Mouse (Mus musculus): ENCODE measurements at regions not wholly inside any gene's neighbourhood (a gene's known extent, or its start where the extent isn't known, plus 50 kb on each side); places are given as distances from the start of the nearest gene placed in this dataset.
"Not testable (repeated sequence)": the region's sequence is repeated elsewhere in the genome, so short reads cannot be mapped to it uniquely, and the experiment has no call there.

DNA sequence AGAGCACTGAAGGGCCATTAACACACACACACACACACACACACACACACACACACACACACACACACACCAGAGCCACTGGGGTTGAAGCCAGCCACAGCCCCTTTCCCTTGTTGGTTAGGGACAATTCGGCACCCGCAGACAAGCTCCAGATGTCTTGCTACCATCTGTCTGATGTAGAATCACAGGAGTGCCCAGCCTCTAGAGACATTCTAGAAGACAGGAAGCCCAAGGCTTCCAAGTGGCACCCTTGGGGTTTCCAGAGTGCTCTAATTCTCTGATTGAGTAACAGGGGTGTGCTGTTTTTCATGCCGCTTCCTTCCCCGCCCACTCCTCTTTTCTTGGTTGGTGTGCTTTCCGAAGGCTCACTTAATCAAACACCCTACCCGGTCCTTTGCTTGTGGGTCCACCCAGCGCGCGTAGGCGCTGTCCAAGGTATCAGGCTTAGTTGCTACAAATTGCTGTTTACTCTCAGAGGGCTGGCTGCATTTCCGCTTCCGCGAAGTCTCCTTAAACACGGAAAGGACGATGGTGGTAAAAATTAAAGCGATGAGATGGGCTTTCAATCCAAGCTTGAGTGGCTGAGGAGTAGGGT is 59.5 kb upstream of the Zbtb18 start:
- no peak for DNase-seq (ENCODE audit: extremely low read depth, low read depth)

DNA sequence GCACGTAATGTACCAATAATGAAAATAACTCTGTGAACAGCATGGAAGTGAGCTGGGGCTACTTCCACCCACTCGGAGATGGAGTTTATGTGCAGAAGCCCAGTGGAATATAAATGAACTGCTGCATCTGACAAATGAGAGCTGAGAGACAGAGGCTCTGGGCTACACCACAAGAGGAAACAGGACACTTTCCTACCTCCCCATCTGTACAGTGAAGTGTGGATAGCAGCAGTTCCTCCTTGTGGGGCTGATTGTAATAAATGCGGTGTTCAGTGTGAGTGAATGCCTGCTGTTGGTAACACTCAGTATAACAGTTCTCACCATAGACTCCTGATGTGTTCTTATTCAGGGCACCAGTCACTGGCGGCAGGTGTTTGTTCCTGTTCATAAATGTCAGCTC is 60.0 kb upstream of the Zbtb18 start:
- no peak for DNase-seq (ENCODE audit: extremely low read depth, low read depth)

DNA sequence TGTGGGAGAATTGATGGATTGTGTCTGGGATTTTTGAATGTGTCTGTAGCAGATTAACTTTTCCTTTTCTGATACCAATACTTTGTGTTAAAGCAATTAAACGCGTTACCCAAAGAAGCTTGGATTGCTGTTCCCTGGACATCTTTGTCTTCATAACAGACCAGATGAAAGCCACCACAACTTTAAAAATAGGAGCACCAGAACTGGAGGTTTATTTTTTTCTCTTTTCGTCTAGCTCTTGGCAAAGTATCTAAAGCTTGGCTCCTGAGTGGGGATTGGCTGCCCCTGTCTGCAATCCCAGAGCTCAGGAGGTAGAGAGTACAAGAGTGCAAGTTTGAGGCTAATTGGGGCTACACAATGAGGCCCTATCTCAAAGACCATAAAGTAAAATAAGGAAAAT is 64.0 kb upstream of the Zbtb18 start:
- DNase-seq (ENCODE audit: extremely low read depth, low read depth), result no peak

DNA sequence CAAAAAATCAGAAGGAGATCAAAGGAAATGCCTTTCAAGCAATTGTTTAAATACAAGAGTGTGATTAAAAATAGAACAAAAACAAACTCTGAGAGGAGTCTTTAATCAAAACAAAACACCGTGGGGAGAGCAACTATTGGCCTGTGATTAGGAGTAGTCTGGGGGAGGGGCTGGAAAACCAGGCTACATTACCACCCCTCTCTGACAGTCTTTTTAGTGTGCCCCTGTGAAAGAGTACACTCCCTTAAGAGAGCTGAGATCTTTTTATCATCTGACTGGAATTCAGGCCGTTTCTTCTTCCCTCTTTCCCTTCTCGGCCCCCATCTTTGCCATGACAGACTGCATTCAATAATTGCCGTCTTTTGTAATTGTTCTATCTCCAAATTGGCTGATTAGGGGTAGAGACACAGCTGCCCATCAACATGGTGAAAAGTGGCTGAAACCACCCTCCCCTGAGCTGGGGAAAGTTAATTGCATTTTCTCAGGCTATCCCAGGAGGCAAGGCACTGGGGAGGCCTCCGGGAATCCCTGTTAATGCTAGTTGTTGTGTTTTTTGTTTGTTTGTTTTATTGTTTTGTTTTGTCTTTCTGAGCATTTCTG is 68.8 kb upstream of the Zbtb18 start:
- no peak for DNase-seq (ENCODE audit: extremely low read depth, low read depth)

DNA sequence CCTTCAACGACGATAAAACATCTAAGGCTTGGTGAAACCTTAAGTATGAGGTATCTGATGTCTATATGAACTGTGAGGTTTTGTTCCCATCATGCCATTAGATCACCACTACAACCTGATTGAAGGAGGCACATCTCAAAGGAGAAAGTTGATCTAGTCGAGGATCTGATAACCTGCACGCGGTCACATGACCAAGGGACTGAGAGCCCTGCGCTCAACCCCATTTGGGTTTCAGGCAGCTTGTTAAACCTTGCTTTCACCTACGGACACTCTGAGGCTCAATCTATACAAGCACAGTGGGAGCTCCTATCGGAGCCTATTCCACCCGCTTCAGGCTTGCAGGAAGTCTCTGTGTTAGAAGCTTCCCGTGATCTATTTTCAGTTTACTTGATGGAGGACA is 70.1 kb upstream of the Zbtb18 start:
- DNase-seq (ENCODE audit: extremely low read depth, low read depth), result no peak

DNA sequence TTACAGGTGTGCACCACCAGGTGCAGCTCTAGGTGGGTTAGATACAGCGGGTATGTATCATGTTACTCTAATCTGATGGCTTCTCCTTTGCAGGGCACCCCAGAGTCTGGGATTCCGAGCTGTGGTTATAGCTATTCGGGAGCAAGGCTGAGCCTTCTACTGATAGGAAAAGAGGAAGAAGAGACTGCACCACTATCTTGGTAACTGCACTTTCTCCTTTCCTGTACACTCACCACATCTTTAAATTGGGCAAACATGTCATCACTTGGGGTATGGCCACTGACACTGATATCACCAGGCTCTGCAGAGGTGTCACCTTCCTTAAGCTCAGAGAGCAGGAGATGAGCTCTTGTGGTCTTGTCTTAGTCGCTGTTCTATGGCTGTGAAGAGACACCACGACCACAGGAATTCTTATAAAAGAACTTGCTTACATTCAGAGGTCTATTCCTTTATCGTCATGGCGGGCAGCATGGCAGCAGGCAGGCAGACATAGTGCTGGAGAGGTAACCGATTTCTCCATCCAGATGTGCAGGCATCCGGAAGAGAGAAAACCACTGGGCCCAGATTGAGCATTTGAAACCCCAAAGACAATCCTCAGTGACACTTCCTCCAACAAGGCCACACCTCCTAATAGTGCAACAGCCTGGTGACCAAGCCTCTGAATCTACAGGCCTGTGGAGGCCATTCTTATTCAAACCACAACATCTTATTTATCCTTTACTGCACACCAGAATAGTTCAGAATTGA is 74.1 kb upstream of the Zbtb18 start:
- peak; percentile 87 for DNase-seq (ENCODE audit: extremely low read depth, low read depth)

DNA sequence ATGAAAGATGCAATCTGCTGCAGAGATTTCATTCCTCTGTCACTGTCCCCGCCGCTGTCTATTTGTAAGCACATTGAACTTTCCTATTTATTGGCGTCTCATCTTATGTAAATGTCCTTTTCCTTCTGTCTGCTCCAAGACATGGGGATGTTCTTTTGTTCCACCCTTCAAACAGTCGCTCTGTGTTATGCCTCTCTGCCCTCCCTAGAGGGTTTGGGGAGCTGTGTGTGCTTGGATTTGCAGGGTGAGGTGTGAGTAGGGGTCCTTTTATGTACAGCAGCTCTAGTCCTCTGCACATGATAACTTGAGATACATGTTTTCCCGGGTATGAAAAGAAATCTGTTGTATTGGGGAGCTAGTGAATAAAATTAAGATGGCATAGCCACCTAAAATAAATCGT is 75.2 kb upstream of the Zbtb18 start:
- DNase-seq (ENCODE audit: extremely low read depth, low read depth), result no peak

DNA sequence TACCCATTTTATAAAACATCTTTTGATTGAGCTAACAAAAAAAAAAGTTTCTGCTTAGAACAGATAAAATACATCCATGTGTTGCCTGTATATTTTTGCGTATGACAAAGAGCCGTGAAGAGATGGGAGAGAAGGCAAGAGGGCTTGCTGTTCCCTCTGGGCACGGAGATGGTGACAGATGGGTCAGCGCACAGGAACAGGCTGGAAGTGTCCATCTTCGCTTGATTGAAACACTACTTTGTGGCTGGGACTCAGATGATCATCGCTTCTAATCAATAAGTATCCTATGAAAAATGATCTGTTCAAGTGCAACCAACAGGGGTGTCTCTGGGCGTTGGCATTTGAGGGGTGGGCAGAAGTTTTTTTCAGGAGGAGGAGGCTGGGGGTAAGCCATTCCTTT is 75.7 kb upstream of the Zbtb18 start:
- no peak for DNase-seq (ENCODE audit: extremely low read depth, low read depth)

DNA sequence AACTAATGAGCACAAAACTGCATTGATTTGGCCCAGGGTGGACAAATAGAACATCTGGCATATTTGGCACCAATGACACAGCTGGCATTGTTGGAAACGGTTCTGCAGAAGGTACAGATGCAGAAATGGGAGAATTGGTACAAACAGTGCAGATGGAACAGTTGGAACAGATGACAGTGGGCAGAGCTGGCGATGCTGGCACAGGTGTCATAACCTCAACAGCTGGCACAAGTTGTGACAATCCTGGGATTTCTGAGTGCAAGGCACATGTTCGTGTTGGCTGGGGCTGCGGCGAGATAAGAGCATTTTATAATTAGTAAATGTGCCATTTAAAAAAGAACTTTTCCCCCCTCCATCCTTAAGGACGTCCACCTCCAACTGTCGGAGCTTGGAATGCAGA is 77.8 kb upstream of the Zbtb18 start:
- DNase-seq (ENCODE audit: extremely low read depth, low read depth), result no peak

DNA sequence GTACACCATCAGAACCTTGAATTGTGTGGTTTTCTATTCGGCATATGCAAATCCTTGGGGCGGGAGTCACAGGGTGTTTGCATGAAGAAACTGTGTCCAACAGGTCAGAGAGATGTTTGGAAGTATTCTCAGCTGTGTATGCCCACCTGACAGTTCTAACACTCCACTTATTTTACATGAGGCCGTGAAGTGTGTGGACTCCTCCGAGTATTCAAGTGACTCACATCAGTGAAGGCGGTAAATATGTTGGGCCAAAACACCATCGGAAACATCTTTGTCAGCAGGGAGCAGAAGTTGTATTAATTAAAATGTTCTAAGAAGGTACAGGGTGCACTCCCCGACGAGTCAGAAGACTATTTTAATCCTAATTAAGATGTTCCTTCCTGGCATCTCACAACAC is 79.8 kb upstream of the Zbtb18 start:
- DNase-seq (ENCODE audit: extremely low read depth, low read depth), result no peak

DNA sequence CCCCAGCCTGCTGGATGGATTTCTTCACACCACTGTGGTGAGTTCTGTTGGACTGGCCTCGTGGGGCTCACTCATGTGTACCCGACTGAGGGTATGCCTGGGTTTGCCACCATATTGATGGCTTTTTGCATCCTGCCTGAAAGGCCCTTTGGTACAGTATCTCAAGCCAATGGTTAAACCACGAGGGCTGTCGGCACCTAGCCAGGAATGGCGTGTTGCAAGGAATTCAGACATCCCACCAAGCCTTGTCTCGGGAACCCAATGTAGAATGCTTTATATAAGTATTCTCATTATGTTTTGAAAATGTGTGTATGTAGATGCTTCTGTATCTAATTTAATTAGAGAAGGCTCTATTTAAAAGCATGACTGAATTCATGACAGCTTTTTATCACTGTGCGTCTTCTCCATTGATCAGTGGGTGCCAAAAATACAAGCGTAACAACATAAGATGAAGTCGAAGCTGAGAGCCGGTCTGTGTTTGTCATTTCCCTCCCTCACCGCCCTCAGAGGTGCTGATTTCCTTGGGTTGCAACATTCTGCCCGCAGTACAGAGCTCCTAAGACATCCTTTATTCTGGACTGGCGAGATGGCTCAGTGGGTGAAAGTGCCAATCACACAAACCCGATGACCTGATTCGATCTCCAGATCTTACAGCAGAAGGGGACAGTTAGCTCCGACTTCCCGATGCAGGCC is 90.5 kb upstream of the Akt3 start:
- DNase-seq (ENCODE audit: extremely low read depth, low read depth), result no peak

DNA sequence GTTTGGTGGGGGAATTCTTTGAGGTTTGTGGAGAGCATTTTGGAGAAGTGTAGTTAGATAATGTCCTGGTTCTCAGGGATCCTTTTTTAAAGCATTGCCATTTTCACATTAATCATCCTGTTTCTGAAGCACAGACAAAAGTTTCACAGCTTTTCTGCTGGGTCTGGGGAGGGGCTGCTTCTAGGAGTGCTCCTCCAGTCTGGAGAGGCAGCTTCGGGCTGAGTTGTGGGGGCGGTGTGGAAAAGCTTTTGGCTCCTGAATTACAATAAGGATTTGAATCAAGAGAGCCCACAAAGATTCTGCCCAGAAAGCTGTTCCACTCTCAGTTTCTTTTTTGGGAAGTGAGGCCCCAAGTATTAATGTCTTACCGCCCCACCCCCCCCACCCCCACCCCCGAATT is 89.2 kb upstream of the Akt3 start:
- DNase-seq (ENCODE audit: extremely low read depth, low read depth), result no peak

DNA sequence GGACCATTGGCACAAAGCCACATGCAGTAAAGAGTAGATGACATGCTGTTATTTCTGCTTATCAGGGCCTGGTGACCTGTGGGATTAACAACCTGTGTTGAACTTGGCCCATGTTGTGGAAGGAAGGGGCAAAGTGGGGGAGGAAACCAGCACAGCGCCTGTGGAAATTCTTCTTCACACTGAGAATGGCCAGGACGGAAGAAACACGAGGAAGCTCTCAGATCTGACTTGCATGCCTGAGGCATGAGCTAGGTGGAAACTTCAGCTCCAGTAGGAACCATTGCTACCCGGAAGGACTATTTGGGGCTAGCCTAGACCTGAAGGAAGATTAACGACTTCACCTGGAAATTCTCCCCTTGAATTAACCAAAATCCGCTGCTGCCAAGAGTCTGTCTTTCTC is 88.5 kb upstream of the Akt3 start:
- DNase-seq (ENCODE audit: extremely low read depth, low read depth), result no peak

DNA sequence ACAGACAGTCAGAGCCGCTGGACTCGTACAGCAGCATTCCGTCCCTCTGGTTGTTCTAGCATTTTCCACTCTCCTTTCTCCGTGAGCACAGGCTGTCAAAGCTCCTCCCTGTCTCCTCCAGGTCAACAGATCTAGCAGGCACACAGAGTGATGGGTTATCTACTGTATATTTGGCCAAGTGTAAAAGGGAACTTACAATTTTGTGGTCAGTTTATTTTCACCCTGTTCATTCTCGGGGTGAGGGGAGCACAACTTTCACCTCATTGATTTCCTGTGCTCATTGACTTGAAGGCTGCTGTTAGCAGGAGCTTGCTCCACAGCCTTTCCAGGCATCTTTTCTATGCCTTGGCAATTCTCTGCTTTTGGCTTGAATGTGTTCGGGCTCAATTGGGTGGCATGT is 87.5 kb upstream of the Akt3 start:
- DNase-seq (ENCODE audit: extremely low read depth, low read depth), result no peak

DNA sequence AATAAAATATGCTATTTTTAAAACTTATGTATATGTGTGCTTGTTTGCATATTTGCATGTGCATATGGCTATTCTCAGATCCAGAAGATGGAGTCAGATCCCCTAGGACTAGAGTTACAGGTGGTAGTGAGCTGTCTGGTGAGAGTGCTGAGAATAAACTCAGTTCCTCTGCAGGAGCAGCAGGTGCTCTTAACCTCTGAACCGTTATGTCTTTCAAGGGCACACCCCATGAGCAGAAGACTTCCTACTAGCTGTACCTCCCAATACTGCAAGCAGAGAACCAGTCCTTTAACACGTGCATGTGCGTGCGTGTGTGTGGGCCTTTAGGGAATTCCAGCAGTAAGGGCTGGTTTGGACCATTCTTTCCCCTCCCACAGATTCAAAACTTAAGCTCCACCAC is 85.9 kb upstream of the Akt3 start:
- DNase-seq (ENCODE audit: extremely low read depth, low read depth), result no peak

DNA sequence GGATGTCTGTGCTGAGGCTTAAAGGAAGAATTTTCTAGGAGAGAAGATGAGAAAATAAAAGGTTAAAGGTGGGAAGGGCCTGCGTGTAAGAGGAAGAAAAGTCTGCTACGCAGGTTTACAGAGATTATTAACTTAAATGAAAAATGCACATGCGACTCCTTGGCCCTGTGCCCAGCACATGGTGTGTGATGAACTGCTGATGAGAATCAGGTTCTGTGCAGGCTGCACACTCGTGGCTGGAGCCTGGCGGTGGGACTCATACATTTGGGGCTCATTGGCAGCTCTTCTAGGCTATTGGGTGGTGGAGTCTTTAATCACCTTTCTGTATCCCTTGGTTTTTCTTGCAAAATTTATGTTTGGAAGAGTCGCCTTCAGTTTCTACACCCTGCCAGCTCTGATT is 85.1 kb upstream of the Akt3 start:
- DNase-seq (ENCODE audit: extremely low read depth, low read depth), result no peak

DNA sequence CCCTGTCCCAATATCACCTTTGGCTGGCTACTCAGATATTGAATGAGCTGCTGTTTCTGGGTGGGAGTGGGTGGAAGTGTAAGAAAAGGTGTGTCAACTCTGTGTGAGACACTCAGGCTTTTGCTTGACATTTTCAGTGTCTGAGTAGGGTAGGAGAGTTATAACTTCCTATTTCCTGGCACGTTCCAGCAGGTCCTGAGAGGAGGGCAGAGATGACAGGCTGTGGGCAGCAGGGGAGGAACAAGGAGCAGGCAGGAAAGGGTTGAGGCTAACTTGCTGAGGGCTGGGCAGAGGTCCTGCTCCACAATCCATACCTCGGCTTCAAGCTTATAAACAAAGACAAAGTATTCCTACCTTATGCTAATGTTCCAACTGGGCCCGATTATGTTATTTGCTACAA is 82.2 kb upstream of the Akt3 start:
- DNase-seq (ENCODE audit: extremely low read depth, low read depth), result no peak

DNA sequence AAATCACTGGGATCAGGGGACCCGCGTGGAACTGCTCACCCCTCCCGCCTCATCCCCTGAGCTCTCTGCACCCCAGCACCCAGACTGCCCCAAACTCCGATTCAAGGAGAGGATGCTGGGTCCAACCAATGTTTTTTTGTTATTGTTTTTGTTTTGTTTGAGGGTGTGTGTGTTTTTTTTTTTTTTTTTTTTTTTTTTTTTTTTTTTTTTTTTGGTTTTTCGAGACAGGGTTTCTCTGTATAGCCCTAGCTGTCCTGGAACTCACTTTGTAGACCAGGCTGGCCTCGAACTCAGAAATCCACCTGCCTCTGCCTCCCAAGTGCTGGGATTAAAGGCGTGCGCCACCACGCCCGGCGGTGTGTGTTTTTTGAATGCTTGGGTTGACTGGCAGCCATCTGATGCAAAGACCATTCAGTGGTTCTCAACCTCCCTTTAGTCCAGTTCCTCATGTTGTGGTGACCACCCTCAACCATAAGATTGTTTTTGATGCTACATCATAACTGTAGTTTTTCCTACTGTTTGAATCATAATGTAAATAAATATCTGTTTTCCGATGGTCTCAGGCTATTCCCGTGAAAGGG is 81.3 kb upstream of the Akt3 start:
- DNase-seq (ENCODE audit: extremely low read depth, low read depth), result not testable (repeated sequence)

DNA sequence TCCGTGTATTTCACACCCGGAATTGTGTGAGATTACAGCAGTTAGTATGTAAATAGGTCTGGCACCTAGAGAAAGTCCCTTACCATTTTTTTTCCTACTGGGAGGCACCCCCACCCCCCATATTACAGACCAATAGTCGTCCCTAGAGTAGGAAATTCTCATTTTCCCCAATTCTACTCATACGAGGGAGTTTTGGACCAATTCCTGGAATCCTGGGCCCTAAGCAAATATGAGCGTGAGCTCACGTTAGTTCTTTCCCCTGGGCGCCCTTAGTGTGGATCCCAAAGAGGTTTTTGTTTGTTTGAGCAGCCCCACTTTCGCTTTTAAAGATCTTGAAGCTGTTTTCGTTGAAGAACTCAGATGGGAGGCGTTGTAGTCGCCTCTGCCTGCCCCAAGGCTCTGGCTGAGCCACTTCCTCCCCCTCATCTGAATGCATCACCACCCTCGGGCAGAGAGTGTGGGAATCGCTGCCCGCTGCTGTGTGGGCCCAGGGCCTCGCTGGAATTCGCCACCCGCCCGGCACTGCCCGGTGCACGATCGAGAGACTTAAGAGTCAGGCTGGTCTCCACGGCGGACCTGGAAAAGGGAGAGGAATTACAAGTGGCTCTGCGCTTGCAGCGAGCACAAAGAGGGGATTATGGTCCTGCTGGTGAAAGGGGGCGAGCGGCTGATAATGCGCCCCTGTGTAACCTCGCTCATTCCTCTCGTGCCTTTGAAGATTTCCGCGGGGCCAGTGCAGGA is 80.6 kb upstream of the Akt3 start:
- no peak for DNase-seq (ENCODE audit: extremely low read depth, low read depth)

DNA sequence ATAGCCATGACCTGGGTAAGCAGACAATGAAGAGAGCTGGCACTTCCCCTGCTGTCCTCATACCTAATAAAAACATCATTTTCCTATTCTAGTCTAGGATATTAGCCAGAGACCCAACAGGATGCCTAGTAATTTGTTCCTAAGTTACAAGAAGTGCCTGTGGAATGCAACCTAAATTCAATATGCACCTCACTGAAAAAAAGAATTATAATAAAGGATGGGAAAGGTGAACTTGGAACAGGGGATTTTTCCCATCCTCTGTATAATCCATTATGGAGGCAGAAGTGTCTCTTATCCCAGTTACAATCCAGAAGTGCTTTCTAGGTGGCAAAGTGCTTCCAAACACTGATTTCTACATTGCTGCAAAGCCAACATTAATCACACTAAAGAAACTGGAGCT is 79.8 kb upstream of the Akt3 start:
- DNase-seq (ENCODE audit: extremely low read depth, low read depth), result no peak

DNA sequence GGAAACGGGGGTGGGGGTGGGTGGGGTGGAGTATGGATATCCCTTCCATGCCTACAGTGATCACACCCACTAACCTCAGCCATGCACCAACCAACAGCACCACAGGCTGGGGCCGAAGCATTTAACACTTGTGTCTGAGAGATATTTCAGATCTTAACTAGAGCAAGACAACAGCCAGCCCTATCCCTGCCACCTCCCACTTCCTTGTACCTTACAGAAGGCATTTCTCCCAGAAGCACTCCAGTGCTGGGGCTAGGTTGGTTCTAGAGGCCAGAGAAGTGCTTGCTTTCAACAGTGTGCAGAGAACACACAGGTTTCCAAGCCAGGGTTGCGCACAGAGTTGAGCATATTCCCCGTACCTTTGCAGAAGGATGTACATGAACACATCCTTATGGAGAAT is 79.1 kb upstream of the Akt3 start:
- no peak for DNase-seq (ENCODE audit: extremely low read depth, low read depth)

DNA sequence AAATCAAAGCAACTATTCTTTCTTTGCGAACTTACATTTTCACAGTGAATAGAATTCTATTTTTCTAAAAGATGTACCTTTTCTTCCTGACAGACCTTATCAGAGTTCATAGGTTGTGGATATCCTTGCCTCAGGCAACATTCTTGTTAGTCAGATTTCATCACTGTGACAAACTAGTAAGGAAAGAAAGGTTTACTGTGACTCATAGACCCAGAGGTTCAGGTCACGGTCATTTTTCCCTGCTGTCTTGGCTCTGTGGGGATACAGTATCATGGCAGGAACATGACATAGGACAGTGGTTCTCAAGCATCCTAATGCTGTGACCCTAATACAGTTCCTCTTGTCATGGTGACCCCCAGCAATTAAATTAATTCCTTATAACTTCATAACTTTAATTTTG is 78.4 kb upstream of the Akt3 start:
- DNase-seq (ENCODE audit: extremely low read depth, low read depth), result no peak

All from MEL-GATA-1-ER (cell line).